Mouse (Mus musculus) lung, postnatal 0 days (tissue): ENCODE data around the gene Gfod2.

Experiments used
- CTCF ChIP-seq: IDR thresholded peaks from 2 replicates; pipeline ENCODE4 v1.5.1; 2016; ENCODE audit warnings: antibody characterized with exemption, mild to moderate bottlenecking
- EP300 ChIP-seq: IDR thresholded peaks from 2 replicates; pipeline ENCODE4 v1.6.1; 2016; ENCODE audit warnings: antibody characterized with exemption, mild to moderate bottlenecking, control low read depth

DNA sequence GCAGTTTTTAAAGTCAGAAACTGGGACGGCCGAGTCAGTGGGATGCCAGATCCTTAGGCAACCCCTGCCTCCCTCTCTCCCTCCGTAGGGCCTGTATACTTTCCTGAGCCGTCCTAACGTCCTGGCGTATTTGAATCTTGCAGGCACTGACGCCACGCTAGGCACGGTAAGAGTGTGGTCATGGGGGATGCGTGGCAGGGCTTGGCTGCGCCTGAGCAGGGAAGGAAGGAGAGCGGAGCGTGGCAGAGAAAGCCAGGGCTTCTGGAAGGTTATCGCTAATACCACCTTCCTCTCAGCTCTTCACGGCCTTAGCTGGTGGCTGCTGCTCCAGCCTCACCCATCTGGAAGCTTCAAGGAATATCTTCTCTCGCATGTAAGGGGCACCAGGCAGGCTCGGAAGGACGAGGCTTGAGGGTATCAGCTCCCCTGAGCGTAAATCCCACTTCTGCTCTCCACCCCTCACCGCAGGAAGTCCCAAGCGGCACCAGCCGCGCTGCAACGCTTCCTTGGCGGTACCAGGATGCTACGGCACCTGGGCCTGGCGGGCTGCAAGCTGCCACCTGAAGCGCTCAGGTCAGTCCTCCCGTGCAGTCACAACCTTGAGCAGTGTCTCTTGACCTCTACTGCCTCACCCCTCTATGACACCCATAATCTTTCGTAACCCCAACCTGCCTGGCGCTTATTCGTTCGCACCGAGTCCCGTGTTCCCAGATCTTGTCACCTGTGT is 69.0 kb downstream of the Gfod2 start:
- TF ChIP-seq EP300 (no peak), CTCF (no peak)
